Mouse (Mus musculus): Measurements from ENCODE around the gene BC024978. TPM values are rescaled to one million over a fixed set of nuclear protein-coding genes. Genes with fewer than 3 reads are reported as not detected.
A peak's percentile ranks its signal among the peaks of the same experiment; 100 is the strongest.

Gene BC024978
- polyA plus RNA-seq, 1 experiment from 2014 or later, result 3.2 TPM

GRCm38 (mm10) chr7:27168371-27168770 is 27.2 kb upstream of the BC024978 start:
- WGBS, result 85% methylated on average over 5 of the region's 5 CpGs
- Histone ChIP-seq H3K27me3 (ENCODE audit: control insufficient read depth, insufficient read depth, low read length) (no peaks in the 10 kb centered on the region), H3K36me3 (ENCODE audit: control insufficient read depth, insufficient read depth, low read length) (peaks cover 19% of the 10 kb centered on the region), H3K4me2 (ENCODE audit: low read depth, low read length) (no peak overlapping the region), H3K4me1 (ENCODE audit: control insufficient read depth, insufficient read depth, low read length) (peaks cover 31% of the 10 kb centered on the region), H3K9me3 (replicated peaks; ENCODE audit: control insufficient read depth, low read length) (no peaks in the 10 kb centered on the region), H3K9ac (ENCODE audit: low read length) (no peak overlapping the region), H3K4me3 (replicated peaks; ENCODE audit: low read length) (no peak overlapping the region), H3K27ac (ENCODE audit: low read length) (no peak overlapping the region)
- no peak for ATAC-seq (ENCODE audit: insufficient read depth, low FRiP score)

GRCm38 (mm10) chr7:27170981-27171380 is 24.6 kb upstream of the BC024978 start:
- H3K4me2 ChIP-seq (ENCODE audit: low read depth, low read length), result no peak overlapping the region
- H3K9me3 ChIP-seq (replicated peaks; ENCODE audit: control insufficient read depth, low read length), result no peaks in the 10 kb centered on the region
- H3K36me3 ChIP-seq (ENCODE audit: control insufficient read depth, insufficient read depth, low read length), result peaks cover 12% of the 10 kb centered on the region
- no peaks in the 10 kb centered on the region for H3K27me3 ChIP-seq (ENCODE audit: control insufficient read depth, insufficient read depth, low read length)
- peaks cover 8% of the 10 kb centered on the region; the same call in 1 of the 2 replicates for H3K4me1 ChIP-seq (ENCODE audit: control insufficient read depth, insufficient read depth, low read length)
- 92% methylated on average over 3 of the region's 3 CpGs for WGBS
- ATAC-seq (ENCODE audit: insufficient read depth, low FRiP score), result no peak
- H3K4me3 ChIP-seq (replicated peaks; ENCODE audit: low read length), result no peak overlapping the region
- H3K27ac ChIP-seq (ENCODE audit: low read length), result no peak overlapping the region
- no peak overlapping the region for H3K9ac ChIP-seq (ENCODE audit: low read length)

DNA sequence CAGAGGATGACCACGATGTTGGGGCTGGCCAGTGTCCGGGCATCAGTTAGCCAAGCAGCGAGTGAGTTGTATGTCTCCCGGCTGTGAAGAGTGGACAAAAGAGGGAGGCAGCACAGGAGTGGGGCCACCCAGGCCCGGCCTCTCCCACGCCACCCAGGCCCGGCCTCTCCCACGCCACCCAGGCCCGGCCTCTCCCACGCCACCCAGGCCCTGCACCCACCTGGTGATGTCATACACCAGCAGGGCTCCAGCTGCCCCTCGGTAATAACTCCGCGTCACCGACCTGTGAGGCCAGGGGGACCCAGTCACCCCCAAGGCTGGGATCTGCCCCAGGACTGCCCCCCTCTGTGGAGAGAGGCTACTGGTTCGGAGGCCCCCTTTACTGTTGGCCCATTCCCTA is 21.1 kb upstream of the BC024978 start:
- Histone ChIP-seq H3K27me3 (ENCODE audit: control insufficient read depth, insufficient read depth, low read length) (no peaks in the 10 kb centered on the region), H3K9ac (ENCODE audit: low read length) (no peak overlapping the region), H3K36me3 (ENCODE audit: control insufficient read depth, insufficient read depth, low read length) (peaks cover 12% of the 10 kb centered on the region), H3K4me1 (ENCODE audit: control insufficient read depth, insufficient read depth, low read length) (peaks cover 7% of the 10 kb centered on the region), H3K27ac (ENCODE audit: low read length) (no peak overlapping the region), H3K4me2 (ENCODE audit: low read depth, low read length) (no peak overlapping the region), H3K9me3 (replicated peaks; ENCODE audit: control insufficient read depth, low read length) (no peaks in the 10 kb centered on the region), H3K4me3 (replicated peaks; ENCODE audit: low read length) (no peak overlapping the region)
- WGBS, result 94% methylated on average over 15 of the region's 15 CpGs
- no peak for ATAC-seq (ENCODE audit: insufficient read depth, low FRiP score)

- peaks cover 12% of the 10 kb centered on the region for H3K36me3 ChIP-seq (ENCODE audit: control insufficient read depth, insufficient read depth, low read length)
- no peak overlapping the region for H3K27ac ChIP-seq (ENCODE audit: low read length)
- no peaks in the 10 kb centered on the region for H3K9me3 ChIP-seq (replicated peaks; ENCODE audit: control insufficient read depth, low read length)
- peaks cover 11% of the 10 kb centered on the region for H3K4me1 ChIP-seq (ENCODE audit: control insufficient read depth, insufficient read depth, low read length)
- H3K9ac ChIP-seq (ENCODE audit: low read length), result no peak overlapping the region
- H3K27me3 ChIP-seq (ENCODE audit: control insufficient read depth, insufficient read depth, low read length), result no peaks in the 10 kb centered on the region
- H3K4me3 ChIP-seq (replicated peaks; ENCODE audit: low read length), result no peak overlapping the region
- H3K4me2 ChIP-seq (ENCODE audit: low read depth, low read length), result no peak overlapping the region
- no peak for ATAC-seq (ENCODE audit: insufficient read depth, low FRiP score)
- WGBS, result 91% methylated on average over 7 of the region's 7 CpGs
These were observed 20.7 kb upstream of the BC024978 start for GRCm38 (mm10) chr7:27174896-27175295.

DNA sequence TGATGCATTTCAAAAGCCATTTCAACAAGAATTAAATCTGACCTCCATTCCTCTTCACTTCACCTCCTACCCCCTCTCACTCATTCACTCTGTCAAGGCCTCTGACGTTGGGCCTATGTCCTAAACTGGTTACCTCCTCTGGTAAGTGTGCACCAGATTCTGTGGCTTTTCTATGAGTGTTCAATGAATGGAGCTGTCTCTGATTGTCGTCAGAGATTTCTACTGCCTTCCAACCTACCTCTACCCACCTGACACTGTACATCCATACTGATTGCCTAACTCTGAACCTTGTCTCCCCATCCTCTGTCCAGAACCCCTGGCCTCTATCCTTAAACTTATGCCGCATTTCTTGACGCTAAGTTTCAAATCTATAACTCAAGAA is 17.6 kb upstream of the BC024978 start:
- H3K4me3 ChIP-seq (replicated peaks; ENCODE audit: low read length), result peak overlapping the region; percentile 91
- H3K4me2 ChIP-seq (ENCODE audit: low read depth, low read length), result peak overlapping the region; percentile 63
- no peak for ATAC-seq (ENCODE audit: insufficient read depth, low FRiP score)
- H3K36me3 ChIP-seq (ENCODE audit: control insufficient read depth, insufficient read depth, low read length), result peaks cover 3% of the 10 kb centered on the region; the same call in 1 of the 2 replicates
- H3K4me1 ChIP-seq (ENCODE audit: control insufficient read depth, insufficient read depth, low read length), result peaks cover 11% of the 10 kb centered on the region
- H3K9me3 ChIP-seq (replicated peaks; ENCODE audit: control insufficient read depth, low read length), result no peaks in the 10 kb centered on the region
- WGBS, result 14% methylated on average over 4 of the region's 4 CpGs
- peak overlapping the region; percentile 85 for H3K9ac ChIP-seq (ENCODE audit: low read length)
- H3K27me3 ChIP-seq (ENCODE audit: control insufficient read depth, insufficient read depth, low read length), result no peaks in the 10 kb centered on the region
- H3K27ac ChIP-seq (ENCODE audit: low read length), result peak overlapping the region; percentile 97

- ATAC-seq (ENCODE audit: insufficient read depth, low FRiP score), result peak; percentile 98
These were observed 17.0 kb upstream of the BC024978 start, which contains the start of gene Rab4b for GRCm38 (mm10) chr7:27178324-27179216. Gene Rab4b (minus strand): TSS chr7:27178896.

DNA sequence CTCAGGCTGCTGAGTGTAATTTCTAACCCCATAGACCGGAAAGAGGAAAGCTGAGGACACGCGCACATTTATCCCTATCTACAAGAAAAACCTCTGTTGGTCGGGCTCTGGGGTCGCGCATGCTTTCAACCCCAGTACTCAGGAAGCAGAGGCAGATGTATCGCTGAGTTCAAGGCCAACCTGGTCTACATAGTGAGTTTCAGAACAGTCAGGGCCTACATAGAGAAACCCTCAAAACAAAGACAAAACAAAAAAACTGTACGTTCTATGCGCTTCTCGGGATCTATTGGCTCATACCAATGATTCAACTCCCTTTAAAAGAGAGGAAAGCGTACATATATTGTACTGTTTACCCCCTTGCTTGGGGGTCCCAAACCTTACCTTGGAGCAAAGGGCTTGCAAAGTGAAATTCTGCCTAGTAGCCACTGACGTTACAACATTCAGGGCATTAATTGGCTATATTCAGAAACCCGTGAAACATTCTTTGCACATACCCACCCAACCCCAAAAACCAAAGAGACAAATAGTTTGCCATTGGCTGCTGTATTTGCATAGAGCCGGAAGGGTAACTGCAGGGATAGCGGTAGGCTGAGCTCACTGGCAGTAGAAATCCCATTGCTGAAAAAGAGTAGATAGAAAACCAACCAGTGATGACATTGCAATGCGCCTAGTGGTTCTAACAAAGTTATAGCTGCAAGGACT is 16.2 kb upstream of the BC024978 start:
- Histone ChIP-seq H3K4me1 (ENCODE audit: control insufficient read depth, insufficient read depth, low read length) (peaks cover 11% of the 10 kb centered on the region), H3K9ac (ENCODE audit: low read length) (peak overlapping the region; percentile 65), H3K4me2 (ENCODE audit: low read depth, low read length) (peak overlapping the region; percentile 58), H3K9me3 (replicated peaks; ENCODE audit: control insufficient read depth, low read length) (no peaks in the 10 kb centered on the region), H3K4me3 (replicated peaks; ENCODE audit: low read length) (peak overlapping the region; percentile 91), H3K27ac (ENCODE audit: low read length) (peak overlapping the region; percentile 97), H3K36me3 (ENCODE audit: control insufficient read depth, insufficient read depth, low read length) (peaks cover 3% of the 10 kb centered on the region), H3K27me3 (ENCODE audit: control insufficient read depth, insufficient read depth, low read length) (no peaks in the 10 kb centered on the region)
- WGBS, result 42% methylated on average over 16 of the region's 16 CpGs
- ATAC-seq (ENCODE audit: insufficient read depth, low FRiP score), result no peak

More at GRCm38 (mm10) chr7:27178324-27179216, 17.0 kb upstream of the BC024978 start, which contains the start of gene Rab4b:
- Histone ChIP-seq H3K36me3 (ENCODE audit: control insufficient read depth, insufficient read depth, low read length) (peaks cover 3% of the 10 kb centered on the region), H3K9me3 (replicated peaks; ENCODE audit: control insufficient read depth, low read length) (no peaks in the 10 kb centered on the region), H3K4me3 (replicated peaks; ENCODE audit: low read length) (peak within 1 kb of the TSS; percentile 91), H3K27ac (ENCODE audit: low read length) (peak within 1 kb of the TSS; percentile 97), H3K27me3 (ENCODE audit: control insufficient read depth, insufficient read depth, low read length) (no peaks in the 10 kb centered on the region), H3K4me1 (ENCODE audit: control insufficient read depth, insufficient read depth, low read length) (peaks cover 11% of the 10 kb centered on the region), H3K4me2 (ENCODE audit: low read depth, low read length) (peak within 1 kb of the TSS; percentile 63), H3K9ac (ENCODE audit: low read length) (peak within 1 kb of the TSS; percentile 85)
- under 1% methylated on average over 53 of the region's 53 CpGs for WGBS

- peaks cover 11% of the 10 kb centered on the region for H3K4me1 ChIP-seq (ENCODE audit: control insufficient read depth, insufficient read depth, low read length)
- no peak overlapping the region for H3K4me2 ChIP-seq (ENCODE audit: low read depth, low read length)
- no peaks in the 10 kb centered on the region for H3K27me3 ChIP-seq (ENCODE audit: control insufficient read depth, insufficient read depth, low read length)
- no peak for ATAC-seq (ENCODE audit: insufficient read depth, low FRiP score)
- no peak overlapping the region for H3K9ac ChIP-seq (ENCODE audit: low read length)
- 52% methylated on average over 5 of the region's 5 CpGs for WGBS
- H3K36me3 ChIP-seq (ENCODE audit: control insufficient read depth, insufficient read depth, low read length), result peaks cover 8% of the 10 kb centered on the region
- H3K4me3 ChIP-seq (replicated peaks; ENCODE audit: low read length), result no peak overlapping the region
- H3K9me3 ChIP-seq (replicated peaks; ENCODE audit: control insufficient read depth, low read length), result no peaks in the 10 kb centered on the region
- H3K27ac ChIP-seq (ENCODE audit: low read length), result peak overlapping the region; percentile 97; the same call in 1 of the 2 replicates
These were observed 15.5 kb upstream of the BC024978 start for GRCm38 (mm10) chr7:27180036-27180435.

Data from stomach, embryonic 16.5 days (tissue).